28 mouse cellular contexts compared by ENCODE assay signal in the genomic region with DNA sequence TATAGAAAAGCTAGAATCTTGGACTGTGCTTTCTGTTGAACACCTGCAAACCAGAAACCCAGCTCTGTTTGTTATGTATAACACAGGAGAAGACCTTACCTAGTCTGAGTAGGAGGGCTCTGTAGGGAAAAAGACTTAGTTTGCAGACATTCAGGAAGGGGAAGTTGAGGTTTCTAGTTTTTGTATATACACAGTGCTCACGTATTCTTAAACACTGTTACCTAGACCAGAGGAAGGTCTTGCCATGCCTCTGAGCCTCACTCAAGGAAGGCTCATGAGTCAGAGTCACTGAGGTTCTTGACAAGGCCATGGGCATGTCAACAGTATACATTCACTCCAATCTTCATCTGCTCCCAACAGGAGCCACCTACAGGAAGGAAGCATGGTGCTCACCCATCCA.
DNase-seq lines count a peak whose midpoint lies in the region; ATAC-seq and TF ChIP-seq lines count a peak whose summit lies in the region.
"Had no signal": no experiment of that assay in that cellular context is flagged by ENCODE, and none has a peak within 500 bp of the region (broad histone marks: within the 10 kb centered on the region; RNA-seq: fewer than 3 reads in every experiment).

No protein-coding gene starts in this region.

- DNase-seq in heart, postnatal 0 days (ENCODE audit: low spot score) = no peak
- no peak for DNase-seq in heart, postnatal 36 days
- peak; percentile 66 for DNase-seq in MEL (ENCODE audit: low read depth, low spot score)
- no peak for DNase-seq in spleen, postnatal 14 days (ENCODE audit: low spot score in 2 of 2)
- DNase-seq in left cerebral cortex, postnatal 10 days (ENCODE audit: extremely low spot score in 1 of 2, low spot score in 2 of 2) = no peak
- no peak for DNase-seq in lung, postnatal 10 days
- DNase-seq: adrenal gland, adult 8-10 months; cerebellum, adult 9-10 months; cerebellum, postnatal 36 days; embryo, embryonic 11 days; gastrocnemius, postnatal 36 days; heart, postnatal 14 days; kidney, postnatal 14 days; left cerebral cortex, postnatal 4 days; lung, adult 2 months; lung, postnatal 14 days; thymus, adult 2 months; thymus, postnatal 4 days had no signal

- no peaks in the 10 kb centered on the region for H3K9me3 ChIP-seq in heart, postnatal 0 days (replicated peaks; ENCODE audit: control insufficient read depth, low read length)
- no peaks in the 10 kb centered on the region for H3K9me3 ChIP-seq in MEL (replicated peaks; ENCODE audit: insufficient read depth, low read length)
- H3K9me3 ChIP-seq: embryonic facial prominence, embryonic 12.5 days; hindbrain, embryonic 13.5 days; neural tube, embryonic 13.5 days had no signal

- H3K36me3 ChIP-seq in heart, postnatal 0 days (replicated peaks; ENCODE audit: control insufficient read depth, insufficient read depth, low read length) = peaks cover 8% of the 10 kb centered on the region
- peaks cover 0 to 29% of the 10 kb centered on the region in 2 experiments; a peak in 2 of 4 replicates for H3K36me3 ChIP-seq in MEL (ENCODE audit: control insufficient read depth in 1 of 2, insufficient read depth in 2 of 2, low read length in 2 of 2)
- H3K36me3 ChIP-seq: embryonic facial prominence, embryonic 12.5 days had no signal

- H3K4me3 ChIP-seq in heart, postnatal 0 days (ENCODE audit: low read depth, low read length) = no peak overlapping the region
- H3K4me3 ChIP-seq in MEL (ENCODE audit: control insufficient read depth in 1 of 2, insufficient read depth in 1 of 2, low read depth in 2 of 2, low read length in 2 of 2) = no peak overlapping the region
- H3K4me3 ChIP-seq: embryonic facial prominence, embryonic 12.5 days; heart, embryonic 13.5 days; hindbrain, embryonic 13.5 days; neural tube, embryonic 13.5 days had no signal

- no peak for TF ChIP-seq EP300 in heart, postnatal 0 days (IDR thresholded peaks at IDR 0.05; ENCODE audit: low read depth)
- no peak for TF ChIP-seq EP300 in MEL (IDR thresholded peaks at IDR 0.05; ENCODE audit: low read depth in 1 of 2, low read length in 2 of 2)

- WGBS in heart, postnatal 0 days = 81% methylated on average over 1 of the region's 1 CpGs

- TF ChIP-seq CTCF in heart, postnatal 0 days (IDR thresholded peaks at IDR 0.05; ENCODE audit: low read depth) = no peak
- TF ChIP-seq CTCF in MEL (IDR thresholded peaks at IDR 0.05 in 2 of 3, conservative IDR thresholded peaks at IDR 0.05 in 1 of 3; ENCODE audit: control insufficient read depth in 1 of 3, insufficient read depth in 1 of 3, low read depth in 2 of 3, low read length in 3 of 3, poor library complexity in 1 of 3, severe bottlenecking in 1 of 3) = no peak

- H3K27ac ChIP-seq in heart, postnatal 0 days (ENCODE audit: low read depth) = peak overlapping the region; percentile 18; the same call in 1 of the 2 replicates
- peak overlapping the region; percentile 91 for H3K27ac ChIP-seq in MEL (ENCODE audit: control insufficient read depth, low read depth, low read length)
- H3K27ac ChIP-seq: embryonic facial prominence, embryonic 12.5 days; hindbrain, embryonic 13.5 days; neural tube, embryonic 13.5 days had no signal

- TF ChIP-seq RAD21 in MEL (IDR thresholded peaks at IDR 0.05; ENCODE audit: low read depth, low read length) = no peak

- H3K9ac ChIP-seq in heart, postnatal 0 days (replicated peaks; ENCODE audit: low read depth, low read length) = no peak overlapping the region
- no peak overlapping the region for H3K9ac ChIP-seq in MEL (ENCODE audit: control insufficient read depth, low read depth, low read length, poor library complexity, severe bottlenecking)
- H3K9ac ChIP-seq: embryonic facial prominence, embryonic 12.5 days; heart, embryonic 13.5 days; hindbrain, embryonic 13.5 days; neural tube, embryonic 13.5 days had no signal

- ATAC-seq in heart, postnatal 0 days (ENCODE audit: insufficient read depth, low read depth) = no peak
- peak; percentile 37 to 71; a peak in 3 of 4 replicates for ATAC-seq in hematopoietic stem cell, adult 5-6 weeks (replicated peaks in 1 of 2; ENCODE audit: insufficient read depth in 1 of 2, low FRiP score in 2 of 2, low TSS enrichment in 1 of 2, low read depth in 1 of 2, poor library complexity in 2 of 2, severe bottlenecking in 2 of 2)
- peak; percentile 20 for ATAC-seq in megakaryocyte progenitor cell, adult 5-6 weeks (replicated peaks; ENCODE audit: poor library complexity)
- ATAC-seq: CD4-positive, CD25-positive, alpha-beta regulatory T cell, adult 4 months; forebrain, embryonic 14.5 days; intestine, postnatal 0 days had no signal

- intact Hi-C loops in heart, postnatal 36 days (cut with DNase I) = no loop called here
- intact Hi-C loops in left cerebral cortex, postnatal 10 days (cut with DNase I) = no loop called here

- no peak overlapping the region for H3K4me2 ChIP-seq in heart, postnatal 0 days (ENCODE audit: low read depth, low read length)
- H3K4me2 ChIP-seq: embryonic facial prominence, embryonic 12.5 days; heart, embryonic 13.5 days; hindbrain, embryonic 13.5 days; midbrain, embryonic 11.5 days; neural tube, embryonic 13.5 days had no signal

- no peaks in the 10 kb centered on the region for H3K27me3 ChIP-seq in heart, postnatal 0 days (ENCODE audit: control insufficient read depth, insufficient read depth, low read length)
- no peaks in the 10 kb centered on the region for H3K27me3 ChIP-seq in MEL (ENCODE audit: control insufficient read depth in 1 of 2, insufficient read depth in 2 of 2, low read length in 2 of 2)
- H3K27me3 ChIP-seq: embryonic facial prominence, embryonic 12.5 days; heart, embryonic 13.5 days; hindbrain, embryonic 13.5 days; neural tube, embryonic 13.5 days had no signal

- no peak for TF ChIP-seq POLR2A in MEL (IDR thresholded peaks at IDR 0.05; ENCODE audit: control insufficient read depth in 1 of 2, insufficient read depth in 1 of 2, low read depth in 1 of 2, low read length in 2 of 2, poor library complexity in 1 of 2)

- H3K79me2 ChIP-seq in MEL (ENCODE audit: control insufficient read depth, insufficient read depth, low read length, poor library complexity) = no peaks in the 10 kb centered on the region

- peaks cover 8% of the 10 kb centered on the region; the same call in 1 of the 2 replicates for H3K4me1 ChIP-seq in heart, postnatal 0 days (ENCODE audit: control insufficient read depth, insufficient read depth)
- peaks cover 11 to 13% of the 10 kb centered on the region in 2 experiments for H3K4me1 ChIP-seq in MEL (ENCODE audit: control insufficient read depth in 1 of 2, insufficient read depth in 2 of 2, low read length in 2 of 2)
- H3K4me1 ChIP-seq: embryonic facial prominence, embryonic 12.5 days; hindbrain, embryonic 13.5 days; neural tube, embryonic 13.5 days had no signal

TF ChIP-seq in MEL, 35 proteins besides CTCF, POLR2A, EP300 and RAD21:
- TF ChIP-seq E2F4 (IDR thresholded peaks at IDR 0.05; ENCODE audit: borderline replicate concordance, low read depth, low read length) (no peak), ZKSCAN1 (IDR thresholded peaks at IDR 0.05; ENCODE audit: low read depth, low read length) (no peak), MXI1 (IDR thresholded peaks at IDR 0.05; ENCODE audit: low read depth, low read length) (no peak), SMC3 (IDR thresholded peaks at IDR 0.05; ENCODE audit: low read depth, low read length) (no peak), MAFK (IDR thresholded peaks at IDR 0.05; ENCODE audit: borderline replicate concordance, low read depth, low read length) (no peak), HCFC1 (IDR thresholded peaks at IDR 0.05; ENCODE audit: low read depth, low read length) (no peak), MAZ (IDR thresholded peaks at IDR 0.05; ENCODE audit: low read depth, low read length) (no peak)
